Mouse (Mus musculus): ENCODE results near the gene RPS10-NUDT3. TPM values are rescaled to one million over a fixed set of nuclear protein-coding genes. Genes with fewer than 3 reads are reported as not detected.

Gene RPS10-NUDT3
- total and polyA plus RNA-seq, 3 experiments = not detected

DNA sequence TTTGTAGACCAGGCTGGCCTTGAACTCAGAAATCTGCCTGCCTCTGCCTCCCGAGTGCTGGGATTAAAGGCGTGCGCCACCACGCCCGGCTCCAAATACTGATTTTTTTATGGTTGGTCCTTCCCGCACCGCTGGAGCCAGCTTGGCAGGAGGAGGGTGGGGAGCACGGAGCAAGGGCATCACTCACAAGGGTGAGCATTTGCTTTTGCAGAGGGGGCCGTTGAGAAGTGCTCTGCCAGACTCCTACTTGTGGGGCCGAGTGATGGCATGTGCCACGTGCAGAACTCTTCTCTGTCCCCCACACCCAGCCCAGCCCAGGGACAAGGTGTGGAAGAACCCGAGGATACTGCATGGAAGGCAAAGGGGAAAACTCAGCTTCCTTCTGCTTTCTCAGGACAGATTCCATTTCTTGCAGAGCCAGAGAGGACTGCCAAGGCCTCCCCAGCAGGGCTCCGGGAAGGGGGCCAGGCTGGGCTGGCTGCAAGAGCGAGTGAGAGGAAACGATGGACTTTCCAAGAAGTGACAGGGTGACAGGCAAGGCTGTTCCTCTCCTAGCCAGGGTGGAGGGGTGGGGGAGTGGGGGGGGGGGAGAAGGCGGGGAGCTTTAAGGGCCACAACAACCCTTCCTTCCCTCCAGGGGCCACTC, 60.4 kb downstream of the RPS10-NUDT3 start:
- TF ChIP-seq POLR2A (IDR thresholded peaks at IDR 0.05; ENCODE audit: insufficient read depth, low read depth, low read length) (no peak), CTCF (IDR thresholded peaks at IDR 0.05) (no peak), EP300 (IDR thresholded peaks at IDR 0.05; ENCODE audit: insufficient read depth, low read depth, low read length) (no peak; the same call in 1 of the 2 replicates)
- DNase-seq = peak; percentile 81 to 88
- 45% methylated on average over 16 of the region's 16 CpGs for WGBS
- Histone ChIP-seq H3K79me2 (replicated peaks; ENCODE audit: control insufficient read depth, insufficient read depth, low read length) (no peaks in the 10 kb centered on the region), H3K36me3 (ENCODE audit: control insufficient read depth, insufficient read depth, low read length) (no peaks in the 10 kb centered on the region), H3K4me3 (no peak overlapping the region), H3K27me3 (ENCODE audit: control insufficient read depth, insufficient read depth, low read length) (no peaks in the 10 kb centered on the region), H3K4me1 (ENCODE audit: control insufficient read depth, insufficient read depth, low read length) (peaks cover 14% of the 10 kb centered on the region), H3K27ac (peak overlapping the region; percentile 72), H3K9ac (ENCODE audit: low read depth, low read length) (no peak overlapping the region)
- intact Hi-C loops (cut with DNase I) = no loop called here

DNA sequence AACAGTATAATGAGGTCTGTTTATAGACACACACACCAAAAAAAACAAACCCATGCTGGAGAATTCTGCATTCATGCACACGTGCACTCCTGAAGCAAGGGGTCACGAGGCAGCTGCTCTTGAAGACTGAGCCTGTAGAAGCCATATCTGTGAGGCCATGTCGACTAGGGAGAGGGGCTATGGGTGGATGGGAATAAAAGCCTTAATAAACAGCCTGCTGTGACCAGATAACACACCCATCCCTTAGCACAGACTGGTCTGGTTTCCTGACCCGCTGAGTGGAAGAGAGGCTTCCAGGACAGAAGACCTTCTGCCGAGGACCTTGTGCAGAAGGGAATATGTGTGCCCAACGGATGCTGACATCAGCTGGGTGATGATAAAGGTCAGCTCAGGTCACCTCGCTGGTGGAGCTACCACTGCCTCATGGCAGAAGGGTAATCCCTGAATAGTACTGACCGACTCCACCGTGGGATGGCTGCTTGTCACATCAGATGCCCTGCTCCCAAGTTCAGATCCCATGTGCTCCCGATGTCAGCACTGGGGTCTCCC, 61.2 kb downstream of the RPS10-NUDT3 start:
- Histone ChIP-seq H3K9ac (ENCODE audit: low read depth, low read length) (no peak overlapping the region), H3K27me3 (ENCODE audit: control insufficient read depth, insufficient read depth, low read length) (no peaks in the 10 kb centered on the region), H3K4me1 (ENCODE audit: control insufficient read depth, insufficient read depth, low read length) (peaks cover 14% of the 10 kb centered on the region), H3K27ac (no peak overlapping the region), H3K36me3 (ENCODE audit: control insufficient read depth, insufficient read depth, low read length) (no peaks in the 10 kb centered on the region), H3K79me2 (replicated peaks; ENCODE audit: control insufficient read depth, insufficient read depth, low read length) (no peaks in the 10 kb centered on the region), H3K4me3 (no peak overlapping the region)
- intact Hi-C loops (cut with DNase I) = no loop called here
- 50% methylated on average over 10 of the region's 10 CpGs for WGBS
- TF ChIP-seq CTCF (IDR thresholded peaks at IDR 0.05) (no peak), EP300 (IDR thresholded peaks at IDR 0.05; ENCODE audit: insufficient read depth, low read depth, low read length) (0 out of 2 replicates have a peak, but pooled peaks have one; percentile 30)
- no peak for DNase-seq

DNA sequence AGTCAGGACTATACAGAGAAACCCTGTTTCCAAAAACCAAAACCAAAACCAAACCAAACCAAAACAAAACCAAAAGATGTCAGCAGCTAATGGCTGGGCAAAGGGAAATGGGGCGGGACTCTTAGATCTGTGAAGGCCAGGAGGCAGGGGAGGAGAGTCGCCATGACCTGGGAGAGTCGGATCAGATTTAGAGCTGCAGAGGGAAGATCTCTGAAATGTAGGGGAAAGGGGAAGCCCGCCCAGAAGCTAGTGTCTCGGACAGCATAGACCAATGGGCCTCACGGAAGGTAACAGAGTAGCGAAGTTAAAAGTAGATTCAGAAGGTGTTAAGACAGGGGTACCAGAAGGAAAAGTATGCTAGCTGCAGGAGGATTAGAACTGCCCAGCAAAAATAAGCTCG, 63.7 kb downstream of the RPS10-NUDT3 start:
- intact Hi-C loops (cut with DNase I) = no loop called here
- no peaks in the 10 kb centered on the region for H3K36me3 ChIP-seq (ENCODE audit: control insufficient read depth, insufficient read depth, low read length)
- DNase-seq = no peak
- H3K27me3 ChIP-seq (ENCODE audit: control insufficient read depth, insufficient read depth, low read length) = no peaks in the 10 kb centered on the region
- no peak overlapping the region for H3K4me3 ChIP-seq
- no peaks in the 10 kb centered on the region for H3K79me2 ChIP-seq (replicated peaks; ENCODE audit: control insufficient read depth, insufficient read depth, low read length)
- peaks cover 12% of the 10 kb centered on the region for H3K4me1 ChIP-seq (ENCODE audit: control insufficient read depth, insufficient read depth, low read length)
- H3K27ac ChIP-seq = peak overlapping the region; percentile 23; the same call in 1 of the 2 replicates
- 59% methylated on average over 8 of the region's 8 CpGs for WGBS
- TF ChIP-seq CTCF (IDR thresholded peaks at IDR 0.05) (no peak), EP300 (IDR thresholded peaks at IDR 0.05; ENCODE audit: insufficient read depth, low read depth, low read length) (no peak), POLR2A (IDR thresholded peaks at IDR 0.05; ENCODE audit: insufficient read depth, low read depth, low read length) (no peak)
- no peak overlapping the region for H3K9ac ChIP-seq (ENCODE audit: low read depth, low read length)

DNA sequence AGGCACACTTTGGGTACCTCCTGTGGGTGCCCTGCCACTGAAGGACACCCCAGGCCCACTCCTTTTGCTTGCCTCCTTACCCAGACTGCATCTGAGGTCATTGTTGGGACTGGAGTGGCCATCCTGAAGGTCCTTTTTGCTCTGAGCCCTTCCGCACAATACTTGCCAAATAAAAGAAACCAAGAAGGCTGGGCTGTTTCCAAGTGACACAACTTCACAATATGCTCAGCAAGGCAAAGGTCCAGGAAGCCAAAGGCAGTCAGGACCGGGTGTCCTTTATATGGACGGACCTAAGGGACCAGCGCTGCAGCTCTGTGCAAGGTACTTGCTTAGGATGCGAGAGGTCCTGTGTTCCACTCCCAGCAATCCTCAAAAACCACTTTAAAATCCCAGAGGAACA, 66.8 kb downstream of the RPS10-NUDT3 start:
- H3K9ac ChIP-seq (ENCODE audit: low read depth, low read length) = no peak overlapping the region
- DNase-seq = no peak
- no peak overlapping the region for H3K4me3 ChIP-seq
- intact Hi-C loops (cut with DNase I) = no loop called here
- no peaks in the 10 kb centered on the region for H3K27me3 ChIP-seq (ENCODE audit: control insufficient read depth, insufficient read depth, low read length)
- H3K4me1 ChIP-seq (ENCODE audit: control insufficient read depth, insufficient read depth, low read length) = peaks cover 2% of the 10 kb centered on the region; the same call in 1 of the 2 replicates
- H3K27ac ChIP-seq = no peak overlapping the region
- H3K36me3 ChIP-seq (ENCODE audit: control insufficient read depth, insufficient read depth, low read length) = no peaks in the 10 kb centered on the region
- no peaks in the 10 kb centered on the region for H3K79me2 ChIP-seq (replicated peaks; ENCODE audit: control insufficient read depth, insufficient read depth, low read length)
- TF ChIP-seq EP300 (IDR thresholded peaks at IDR 0.05; ENCODE audit: insufficient read depth, low read depth, low read length) (no peak), POLR2A (IDR thresholded peaks at IDR 0.05; ENCODE audit: insufficient read depth, low read depth, low read length) (no peak), CTCF (IDR thresholded peaks at IDR 0.05) (no peak)
- 81% methylated on average over 5 of the region's 5 CpGs for WGBS

DNA sequence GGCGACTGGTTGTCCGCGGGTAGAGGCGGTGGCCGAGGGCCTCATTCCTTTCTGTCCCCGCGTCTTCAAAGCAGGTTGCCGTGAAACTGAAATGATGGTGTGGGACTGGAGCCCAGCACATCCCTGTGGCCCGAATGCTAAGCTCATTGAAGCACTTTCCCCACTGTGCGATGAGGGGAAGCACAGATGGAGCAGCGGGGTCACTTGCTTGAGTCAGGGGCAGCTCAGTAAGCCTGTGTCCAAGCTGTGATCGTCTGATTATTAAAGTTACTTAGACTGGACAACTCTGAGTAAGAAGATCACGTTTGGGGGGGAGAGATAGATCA, 69.1 kb downstream of the RPS10-NUDT3 start:
- no peak for DNase-seq
- TF ChIP-seq POLR2A (IDR thresholded peaks at IDR 0.05; ENCODE audit: insufficient read depth, low read depth, low read length) = no peak
- TF ChIP-seq EP300 (IDR thresholded peaks at IDR 0.05; ENCODE audit: insufficient read depth, low read depth, low read length) = no peak
- no peak for TF ChIP-seq CTCF (IDR thresholded peaks at IDR 0.05)
- peak overlapping the region; percentile 65 for H3K27ac ChIP-seq
- H3K79me2 ChIP-seq (replicated peaks; ENCODE audit: control insufficient read depth, insufficient read depth, low read length) = no peaks in the 10 kb centered on the region
- H3K36me3 ChIP-seq (ENCODE audit: control insufficient read depth, insufficient read depth, low read length) = no peaks in the 10 kb centered on the region
- peaks cover 2% of the 10 kb centered on the region; the same call in 1 of the 2 replicates for H3K4me1 ChIP-seq (ENCODE audit: control insufficient read depth, insufficient read depth, low read length)
- peak overlapping the region; percentile 63 for H3K4me3 ChIP-seq
- 0% methylated on average over 13 of the region's 13 CpGs for WGBS
- H3K9ac ChIP-seq (ENCODE audit: low read depth, low read length) = peak overlapping the region; percentile 67
- H3K27me3 ChIP-seq (ENCODE audit: control insufficient read depth, insufficient read depth, low read length) = no peaks in the 10 kb centered on the region
- intact Hi-C loops (cut with DNase I) = loop anchor here (1.0 to 2.0 kb wide), 3 partner anchors 31 to 63 kb away; partner anchors contain the start of gene Nudt3
